Comparison of ENCODE assay signal across 21 mouse cellular contexts in genomic region chr2:147816951-147817350, GRCm38 (mm10).
DNase-seq lines count a peak whose midpoint lies in the region; ATAC-seq and TF ChIP-seq lines count a peak whose summit lies in the region.
"Had no signal": no experiment of that assay in that cellular context is flagged by ENCODE, and none has a peak within 500 bp of the region (broad histone marks: within the 10 kb centered on the region; RNA-seq: fewer than 3 reads in every experiment).

No protein-coding gene starts in this region.

- no peaks in the 10 kb centered on the region for H3K27me3 ChIP-seq in embryonic facial prominence, embryonic 14.5 days (replicated peaks; ENCODE audit: control insufficient read depth, insufficient read depth, low read length)
- no peaks in the 10 kb centered on the region for H3K27me3 ChIP-seq in embryonic facial prominence, embryonic 10.5 days (replicated peaks; ENCODE audit: low read depth, poor library complexity, severe bottlenecking)
- H3K27me3 ChIP-seq in limb, embryonic 14.5 days (ENCODE audit: control insufficient read depth, insufficient read depth, low read length): no peaks in the 10 kb centered on the region
- H3K27me3 ChIP-seq in limb, embryonic 10.5 days (ENCODE audit: low read depth, poor library complexity, severe bottlenecking): no peaks in the 10 kb centered on the region
- no peaks in the 10 kb centered on the region; the same call in 1 of the 2 replicates for H3K27me3 ChIP-seq in embryonic facial prominence, embryonic 15.5 days
- H3K27me3 ChIP-seq in limb, embryonic 15.5 days: no peaks in the 10 kb centered on the region

- no peak for ATAC-seq in embryonic facial prominence, embryonic 14.5 days (ENCODE audit: low read depth)
- no peak; the same call in 1 of the 2 replicates for ATAC-seq in limb, embryonic 14.5 days (ENCODE audit: low FRiP score, low read depth)
- 0 out of 2 replicates have a peak, but pooled peaks have one; percentile 77 for ATAC-seq in embryonic facial prominence, embryonic 15.5 days (ENCODE audit: insufficient number of reproducible peaks, low FRiP score, low TSS enrichment, low read depth)
- peak; percentile 85; the same call in 1 of the 2 replicates for ATAC-seq in limb, embryonic 15.5 days (ENCODE audit: insufficient number of reproducible peaks, low FRiP score, low TSS enrichment, low read depth)
- ATAC-seq: activated CD4-positive, CD25-positive, alpha-beta regulatory T cell, adult 4 months; CD4-positive, CD25-positive, alpha-beta regulatory T cell, adult 4 months; Patski had no signal

- peak; percentile 9 for DNase-seq in embryonic facial prominence, embryonic 14.5 days (ENCODE audit: low spot score)
- DNase-seq in embryonic facial prominence, embryonic 10.5 days (ENCODE audit: low spot score): no peak
- DNase-seq in limb, embryonic 14.5 days (ENCODE audit: low spot score): peak; percentile 21
- DNase-seq in limb, embryonic 10.5 days (ENCODE audit: low spot score): no peak
- DNase-seq in thymus, postnatal 4 days: no peak
- DNase-seq in urinary bladder, adult 18-20 months (ENCODE audit: low spot score in 2 of 2): no peak
- DNase-seq: adrenal gland, adult 2 months; adrenal gland, adult 8-10 months; adrenal gland, postnatal 10 days; adrenal gland, postnatal 14 days; adrenal gland, postnatal 25 days; adrenal gland, postnatal 36 days; B cell, adult 2 months; cerebellum, adult 11 months; cerebellum, adult 11-12 months had no signal

- H3K9me3 ChIP-seq in embryonic facial prominence, embryonic 14.5 days (ENCODE audit: control insufficient read depth, low read length): no peaks in the 10 kb centered on the region
- no peaks in the 10 kb centered on the region for H3K9me3 ChIP-seq in embryonic facial prominence, embryonic 10.5 days
- no peaks in the 10 kb centered on the region for H3K9me3 ChIP-seq in limb, embryonic 14.5 days (ENCODE audit: control insufficient read depth, low read length)
- H3K9me3 ChIP-seq in limb, embryonic 10.5 days (replicated peaks): no peaks in the 10 kb centered on the region
- no peaks in the 10 kb centered on the region for H3K9me3 ChIP-seq in embryonic facial prominence, embryonic 15.5 days (replicated peaks)
- no peaks in the 10 kb centered on the region for H3K9me3 ChIP-seq in limb, embryonic 15.5 days

- no peak overlapping the region for H3K9ac ChIP-seq in embryonic facial prominence, embryonic 14.5 days (ENCODE audit: low read depth, low read length)
- no peak overlapping the region for H3K9ac ChIP-seq in limb, embryonic 14.5 days (ENCODE audit: low read depth, low read length, severe bottlenecking)
- H3K9ac ChIP-seq in embryonic facial prominence, embryonic 15.5 days: no peak overlapping the region
- H3K9ac ChIP-seq in limb, embryonic 15.5 days: no peak overlapping the region

- H3K4me2 ChIP-seq in embryonic facial prominence, embryonic 14.5 days (ENCODE audit: low read depth, low read length): no peak overlapping the region
- no peak overlapping the region for H3K4me2 ChIP-seq in limb, embryonic 14.5 days (replicated peaks; ENCODE audit: low read depth, low read length, severe bottlenecking)
- H3K4me2 ChIP-seq in embryonic facial prominence, embryonic 15.5 days (replicated peaks): no peak overlapping the region
- no peak overlapping the region for H3K4me2 ChIP-seq in limb, embryonic 15.5 days

- WGBS in embryonic facial prominence, embryonic 14.5 days: 74% methylated on average over 3 of the region's 3 CpGs
- 84% methylated on average over 3 of the region's 3 CpGs for WGBS in embryonic facial prominence, embryonic 10.5 days
- 89% methylated on average over 3 of the region's 3 CpGs for WGBS in limb, embryonic 14.5 days
- WGBS in limb, embryonic 10.5 days: 88% methylated on average over 3 of the region's 3 CpGs
- 78% methylated on average over 3 of the region's 3 CpGs for WGBS in embryonic facial prominence, embryonic 15.5 days
- 75% methylated on average over 3 of the region's 3 CpGs for WGBS in limb, embryonic 15.5 days

- no peaks in the 10 kb centered on the region for H3K36me3 ChIP-seq in embryonic facial prominence, embryonic 14.5 days (ENCODE audit: control insufficient read depth, insufficient read depth, low read length)
- no peaks in the 10 kb centered on the region for H3K36me3 ChIP-seq in embryonic facial prominence, embryonic 10.5 days (replicated peaks)
- H3K36me3 ChIP-seq in limb, embryonic 14.5 days (ENCODE audit: control insufficient read depth, insufficient read depth, low read length): no peaks in the 10 kb centered on the region
- H3K36me3 ChIP-seq in limb, embryonic 10.5 days: no peaks in the 10 kb centered on the region
- no peaks in the 10 kb centered on the region for H3K36me3 ChIP-seq in embryonic facial prominence, embryonic 15.5 days
- H3K36me3 ChIP-seq in limb, embryonic 15.5 days: no peaks in the 10 kb centered on the region
- H3K36me3 ChIP-seq: G1E had no signal

- no peak for TF ChIP-seq POLR2A in limb, embryonic 14.5 days (IDR thresholded peaks at IDR 0.05; ENCODE audit: borderline replicate concordance, extremely low read depth, insufficient read depth, insufficient read length)

- no peak overlapping the region for H3K4me3 ChIP-seq in embryonic facial prominence, embryonic 14.5 days (ENCODE audit: low read depth, low read length)
- no peak overlapping the region for H3K4me3 ChIP-seq in embryonic facial prominence, embryonic 10.5 days
- H3K4me3 ChIP-seq in limb, embryonic 14.5 days (replicated peaks; ENCODE audit: low read length): no peak overlapping the region
- no peak overlapping the region for H3K4me3 ChIP-seq in limb, embryonic 10.5 days
- H3K4me3 ChIP-seq in embryonic facial prominence, embryonic 15.5 days (replicated peaks): no peak overlapping the region
- H3K4me3 ChIP-seq in limb, embryonic 15.5 days: no peak overlapping the region

- no peak overlapping the region for H3K27ac ChIP-seq in embryonic facial prominence, embryonic 14.5 days (replicated peaks; ENCODE audit: low read depth, low read length)
- no peak overlapping the region for H3K27ac ChIP-seq in embryonic facial prominence, embryonic 10.5 days (replicated peaks)
- no peak overlapping the region for H3K27ac ChIP-seq in limb, embryonic 14.5 days (replicated peaks; ENCODE audit: low read depth, low read length)
- no peak overlapping the region for H3K27ac ChIP-seq in limb, embryonic 10.5 days
- no peak overlapping the region for H3K27ac ChIP-seq in embryonic facial prominence, embryonic 15.5 days (replicated peaks)
- H3K27ac ChIP-seq in limb, embryonic 15.5 days: no peak overlapping the region

- H3K4me1 ChIP-seq in embryonic facial prominence, embryonic 14.5 days (ENCODE audit: control insufficient read depth, insufficient read depth, low read length): no peaks in the 10 kb centered on the region
- H3K4me1 ChIP-seq in embryonic facial prominence, embryonic 10.5 days: no peaks in the 10 kb centered on the region
- no peaks in the 10 kb centered on the region for H3K4me1 ChIP-seq in limb, embryonic 14.5 days (ENCODE audit: control insufficient read depth, insufficient read depth, low read length)
- H3K4me1 ChIP-seq in limb, embryonic 10.5 days: no peaks in the 10 kb centered on the region
- no peaks in the 10 kb centered on the region for H3K4me1 ChIP-seq in embryonic facial prominence, embryonic 15.5 days
- H3K4me1 ChIP-seq in limb, embryonic 15.5 days: no peaks in the 10 kb centered on the region

Comparison
In these comparisons a context has a peak if more than half of its experiments do, and no peak if none do; other contexts are left out.
1. ATAC-seq: peak in embryonic facial prominence, embryonic 15.5 days (single experiment) and limb, embryonic 15.5 days (single experiment); none in embryonic facial prominence, embryonic 14.5 days (single experiment) and limb, embryonic 14.5 days (single experiment).
2. DNase-seq: peak in embryonic facial prominence, embryonic 14.5 days (single experiment) and limb, embryonic 14.5 days (single experiment); none in embryonic facial prominence, embryonic 10.5 days (single experiment), limb, embryonic 10.5 days (single experiment), thymus, postnatal 4 days (single experiment) and urinary bladder, adult 18-20 months (0 of 2).